Mouse (Mus musculus): ENCODE results near the gene Vmn1r103. TPM values are rescaled to one million over a fixed set of nuclear protein-coding genes. Genes with fewer than 3 reads are reported as not detected.
"Not testable (repeated sequence)": the region's sequence is repeated elsewhere in the genome, so short reads cannot be mapped to it uniquely, and the experiment has no call there.

Vmn1r103 gene
- polyA plus RNA-seq (2014; fragmentation: Nextera tagmentation; extraction: Ambion mirVana), result not detected in 2 replicates

DNA sequence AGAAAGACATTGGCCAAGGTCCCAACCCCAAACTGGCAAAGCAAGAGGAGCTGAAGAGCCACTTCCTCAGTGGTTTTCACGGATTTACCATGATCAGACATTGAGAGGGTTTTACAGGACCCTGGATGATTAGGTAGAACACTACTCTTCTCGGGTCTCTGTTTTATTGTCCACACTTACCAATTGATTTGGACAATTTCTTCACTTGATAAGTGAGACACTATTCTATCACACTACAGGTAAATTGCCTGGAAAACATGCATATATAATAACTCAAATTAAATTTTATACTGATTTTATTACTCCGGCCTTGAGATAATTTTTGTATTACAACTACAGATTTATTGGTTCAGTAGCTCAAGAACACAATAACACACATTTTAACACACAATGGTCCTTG is at the start of gene Vmn1r103:
TSS of gene Vmn1r103 (minus strand) at position 101 of the 400 bp plus-strand sequence.
- not testable (repeated sequence) for ATAC-seq (ENCODE audit: low read depth); H3K27ac ChIP-seq (replicated peaks; ENCODE audit: low read depth, low read length); H3K36me3 ChIP-seq (ENCODE audit: control insufficient read depth, insufficient read depth, low read length); H3K27me3 ChIP-seq (replicated peaks; ENCODE audit: control insufficient read depth, insufficient read depth, low read length); H3K9ac ChIP-seq (ENCODE audit: low read depth, low read length); H3K4me2 ChIP-seq (ENCODE audit: low read depth, low read length); H3K9me3 ChIP-seq (ENCODE audit: control insufficient read depth, low read length); DNase-seq (ENCODE audit: low spot score); H3K4me3 ChIP-seq (ENCODE audit: low read depth, low read length); H3K4me1 ChIP-seq (ENCODE audit: control insufficient read depth, insufficient read depth, low read length)
- WGBS, result no CpG with 5 or more reads among the region's 3 CpGs

DNA sequence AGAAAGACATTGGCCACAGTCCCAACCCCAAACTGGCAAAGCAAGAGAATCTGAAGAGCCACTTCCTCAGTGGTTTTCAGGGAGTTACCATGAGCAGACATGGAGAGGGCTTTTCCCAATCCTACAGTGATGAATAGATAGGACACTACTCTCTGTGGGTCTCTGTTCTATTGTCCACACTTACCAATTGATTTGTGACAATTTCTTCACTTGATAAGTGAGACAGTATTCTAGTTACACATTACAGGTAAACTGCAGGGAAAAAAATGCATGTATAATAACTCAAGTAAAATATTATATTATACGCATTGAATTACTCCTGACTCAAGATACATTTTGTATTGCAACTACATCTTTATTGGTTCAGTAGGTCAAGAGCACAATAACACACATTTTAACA is 35.3 kb upstream of the Vmn1r103 start, which contains the start of gene Gm5726:
TSS of gene Gm5726 (minus strand) at position 101 of the 400 bp plus-strand sequence.
- no CpG with 5 or more reads among the region's 1 CpGs for WGBS
- ATAC-seq (ENCODE audit: low read depth), result not testable (repeated sequence)

DNA sequence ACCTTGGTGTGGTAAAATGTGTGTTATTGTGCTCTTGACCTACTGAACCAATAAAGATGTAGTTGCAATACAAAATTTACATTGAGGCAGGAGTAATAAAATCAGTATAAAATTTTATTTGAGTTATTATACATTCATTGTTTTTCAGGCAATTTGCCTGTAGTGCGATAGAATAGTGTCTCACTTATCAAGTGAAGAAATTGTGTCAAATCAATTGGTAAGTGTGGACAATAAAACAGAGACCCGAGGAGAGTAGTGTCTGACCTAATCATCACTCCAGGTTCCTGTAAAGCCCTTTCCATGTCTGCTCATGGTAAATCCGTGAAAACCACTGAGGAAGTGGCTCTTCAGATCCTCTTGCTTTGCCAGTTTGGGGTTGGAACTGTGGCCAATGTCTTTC is 23.2 kb upstream of the Vmn1r103 start, which contains the start of gene Vmn1r104:
TSS of gene Vmn1r104 (plus strand) at position 301 of the 400 bp plus-strand sequence.
- not testable (repeated sequence) for H3K9ac ChIP-seq (ENCODE audit: low read depth, low read length); H3K27ac ChIP-seq (replicated peaks; ENCODE audit: low read depth, low read length); H3K4me3 ChIP-seq (ENCODE audit: low read depth, low read length); H3K36me3 ChIP-seq (ENCODE audit: control insufficient read depth, insufficient read depth, low read length); DNase-seq (ENCODE audit: low spot score); H3K9me3 ChIP-seq (ENCODE audit: control insufficient read depth, low read length); H3K27me3 ChIP-seq (replicated peaks; ENCODE audit: control insufficient read depth, insufficient read depth, low read length); ATAC-seq (ENCODE audit: low read depth); H3K4me1 ChIP-seq (ENCODE audit: control insufficient read depth, insufficient read depth, low read length); H3K4me2 ChIP-seq (ENCODE audit: low read depth, low read length)
- WGBS, result no CpG with 5 or more reads among the region's 3 CpGs

More for the DNA sequence above, 35.3 kb upstream of the Vmn1r103 start, which contains the start of gene Gm5726:
- H3K27me3 ChIP-seq (replicated peaks; ENCODE audit: control insufficient read depth, insufficient read depth, low read length); H3K4me2 ChIP-seq (ENCODE audit: low read depth, low read length); H3K9me3 ChIP-seq (ENCODE audit: control insufficient read depth, low read length); H3K9ac ChIP-seq (ENCODE audit: low read depth, low read length); DNase-seq (ENCODE audit: low spot score); H3K4me1 ChIP-seq (ENCODE audit: control insufficient read depth, insufficient read depth, low read length); H3K4me3 ChIP-seq (ENCODE audit: low read depth, low read length); H3K27ac ChIP-seq (replicated peaks; ENCODE audit: low read depth, low read length); H3K36me3 ChIP-seq (ENCODE audit: control insufficient read depth, insufficient read depth, low read length): not testable (repeated sequence)

- not testable (repeated sequence) for ATAC-seq (ENCODE audit: low read depth); H3K27ac ChIP-seq (replicated peaks; ENCODE audit: low read depth, low read length); H3K9me3 ChIP-seq (ENCODE audit: control insufficient read depth, low read length); H3K4me1 ChIP-seq (ENCODE audit: control insufficient read depth, insufficient read depth, low read length); H3K27me3 ChIP-seq (replicated peaks; ENCODE audit: control insufficient read depth, insufficient read depth, low read length); H3K4me3 ChIP-seq (ENCODE audit: low read depth, low read length); H3K9ac ChIP-seq (ENCODE audit: low read depth, low read length); DNase-seq (ENCODE audit: low spot score); H3K36me3 ChIP-seq (ENCODE audit: control insufficient read depth, insufficient read depth, low read length); H3K4me2 ChIP-seq (ENCODE audit: low read depth, low read length)
- WGBS, result no CpG with 5 or more reads among the region's 5 CpGs
Measured at GRCm38 (mm10) chr7:20474825-20475224, 35.5 kb downstream of the Vmn1r103 start, which contains the start of gene Gm10670. TSS of gene Gm10670 (minus strand) at chr7:20474925.

Other genes starting within 250 kb of the Vmn1r103 start
- not detected in 2 replicates for gene Gm5890, start 247.7 kb downstream of the Vmn1r103 start, polyA plus RNA-seq (2014; fragmentation: Nextera tagmentation; extraction: Ambion mirVana)
- gene Gm4133, start 176.5 kb downstream of the Vmn1r103 start, polyA plus RNA-seq (2014; fragmentation: Nextera tagmentation; extraction: Ambion mirVana), result not detected in 2 replicates
- gene Gm5728, start 135.1 kb downstream of the Vmn1r103 start, polyA plus RNA-seq (2014; fragmentation: Nextera tagmentation; extraction: Ambion mirVana), result not detected in 2 replicates
- gene Vmn1r100, start 92.6 kb downstream of the Vmn1r103 start, polyA plus RNA-seq (2014; fragmentation: Nextera tagmentation; extraction: Ambion mirVana), result not detected in 2 replicates
- gene Vmn1r101, start 67.9 kb downstream of the Vmn1r103 start, polyA plus RNA-seq (2014; fragmentation: Nextera tagmentation; extraction: Ambion mirVana), result not detected in 2 replicates
- gene Gm10670, start 35.6 kb downstream of the Vmn1r103 start, polyA plus RNA-seq (2014; fragmentation: Nextera tagmentation; extraction: Ambion mirVana), result not detected in 2 replicates
- not detected in 2 replicates for gene Vmn1r104, start 23.3 kb upstream of the Vmn1r103 start, polyA plus RNA-seq (2014; fragmentation: Nextera tagmentation; extraction: Ambion mirVana)
- not detected in 2 replicates for gene Gm5726, start 35.2 kb upstream of the Vmn1r103 start, polyA plus RNA-seq (2014; fragmentation: Nextera tagmentation; extraction: Ambion mirVana)
- gene Gm4141, start 65.7 kb upstream of the Vmn1r103 start, polyA plus RNA-seq (2014; fragmentation: Nextera tagmentation; extraction: Ambion mirVana), result not detected in 2 replicates
- not detected in 2 replicates for gene Gm4513, start 88.5 kb upstream of the Vmn1r103 start, polyA plus RNA-seq (2014; fragmentation: Nextera tagmentation; extraction: Ambion mirVana)
- gene Vmn1r107, start 158.4 kb upstream of the Vmn1r103 start, polyA plus RNA-seq (2014; fragmentation: Nextera tagmentation; extraction: Ambion mirVana), result not detected in 2 replicates
- not detected in 2 replicates for gene Vmn1r111, start 192.7 kb upstream of the Vmn1r103 start, polyA plus RNA-seq (2014; fragmentation: Nextera tagmentation; extraction: Ambion mirVana)
- gene Gm10668, start 220.1 kb upstream of the Vmn1r103 start, polyA plus RNA-seq (2014; fragmentation: Nextera tagmentation; extraction: Ambion mirVana), result not detected in 2 replicates